Mouse (Mus musculus) bone marrow, adult 2 months (tissue): ENCODE measurements at regions not wholly inside any gene's neighbourhood (a gene's known extent, or its start where the extent isn't known, plus 50 kb on each side); places are given as distances from the start of the nearest gene placed in this dataset.

Experiments
- H3K27ac ChIP-seq: fragments of 200-500 bp; 2 replicates; pipeline ENCODE4 v1.5.1; 2012; ENCODE audit warnings: low read depth, mild to moderate bottlenecking, control low read depth, inconsistent platforms, low read length; ENCODE audit not compliant: control insufficient read depth, poor library complexity, insufficient read depth
- H3K4me1 ChIP-seq: fragments of 200-500 bp; 2 replicates; pipeline ENCODE4 v1.6.1; 2011; ENCODE audit warnings: low read length; ENCODE audit not compliant: control insufficient read depth, insufficient read depth
- H3K4me3 ChIP-seq: fragments of 200-500 bp; replicated peaks from 2 replicates; pipeline ENCODE3; 2011; ENCODE audit warnings: mild to moderate bottlenecking, low read depth, low read length, control low read depth; ENCODE audit not compliant: control insufficient read depth
- CTCF ChIP-seq: fragments of 200-500 bp; IDR thresholded peaks from 2 replicates; pipeline ENCODE4 v1.5.1; 2011; ENCODE audit warnings: low read length, control low read depth; ENCODE audit not compliant: control insufficient read depth, insufficient read depth
- POLR2A ChIP-seq: fragments of 200-500 bp; IDR thresholded peaks from 2 replicates; pipeline ENCODE4 v1.6.1; 2011; ENCODE audit warnings: low read depth, mild to moderate bottlenecking, control low read depth, low read length, borderline replicate concordance; ENCODE audit not compliant: control insufficient read depth
- WGBS: fragments of 180-500 bp; shearing (Covaris S2); methylation state at CpG from one replicate; pipeline ENCODE4 v1.1.7; 2018; 5-methylcytosine and 5-hydroxymethylcytosine counted together

DNA sequence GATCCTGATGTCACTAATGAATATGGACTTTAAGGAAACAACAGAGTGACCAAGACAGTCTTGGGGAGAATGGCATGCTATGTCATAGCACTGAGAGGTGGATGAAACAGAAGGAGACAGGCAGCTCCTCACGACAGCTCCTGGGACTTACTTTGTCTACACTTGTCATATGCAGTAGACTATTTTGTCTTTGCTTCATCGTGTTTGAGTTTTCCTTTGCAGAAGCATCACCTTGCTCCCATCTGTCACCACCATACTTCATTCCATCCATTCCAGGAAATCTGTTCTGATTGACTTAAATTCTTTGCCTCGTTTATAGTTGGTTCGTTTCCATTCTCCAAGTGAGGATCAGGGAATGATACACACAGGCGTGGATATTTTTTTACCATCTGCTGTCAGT lies 128.0 kb upstream of the Tmtc1 start:
- Histone ChIP-seq H3K4me1 (no peaks in the 10 kb centered on the region), H3K4me3 (no peak overlapping the region), H3K27ac (no peak overlapping the region)
- WGBS = 80% methylated on average over 5 of the region's 5 CpGs
- TF ChIP-seq POLR2A (no peak), CTCF (no peak)

DNA sequence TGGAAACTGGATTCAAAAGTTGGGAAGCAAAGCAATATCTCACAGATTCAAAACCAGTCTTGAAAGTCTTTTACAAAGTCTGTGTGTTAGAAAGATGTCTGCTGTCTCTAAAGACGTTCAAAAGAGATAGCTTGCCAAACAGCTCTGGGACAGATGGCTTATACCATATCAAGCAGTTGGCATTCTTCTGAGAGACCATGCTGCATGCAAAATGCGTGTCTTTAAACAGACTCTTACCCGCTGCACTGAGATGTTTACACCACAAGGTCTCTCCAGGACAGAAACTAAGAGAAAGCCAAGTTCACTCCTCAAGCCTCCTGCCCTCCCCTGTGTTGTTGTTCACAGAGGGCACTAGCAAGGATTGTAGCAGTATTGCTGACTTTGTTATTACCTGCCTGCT lies 127.5 kb upstream of the Tmtc1 start:
- no peak overlapping the region for H3K4me3 ChIP-seq
- no peaks in the 10 kb centered on the region for H3K4me1 ChIP-seq
- TF ChIP-seq CTCF (no peak), POLR2A (no peak)
- 73% methylated on average over 3 of the region's 3 CpGs for WGBS
- no peak overlapping the region for H3K27ac ChIP-seq

- WGBS = 91% methylated on average over 2 of the region's 2 CpGs
- H3K27ac ChIP-seq = no peak overlapping the region
- no peak for TF ChIP-seq CTCF
- no peak for TF ChIP-seq POLR2A
- no peaks in the 10 kb centered on the region for H3K4me1 ChIP-seq
- no peak overlapping the region for H3K4me3 ChIP-seq
These were observed 120.0 kb upstream of the Tmtc1 start for GRCm38 (mm10) chr6:148564146-148564545.

- TF ChIP-seq CTCF = no peak
- no peak for TF ChIP-seq POLR2A
- no peak overlapping the region for H3K27ac ChIP-seq
- 55% methylated on average over 2 of the region's 2 CpGs for WGBS
- H3K4me3 ChIP-seq = no peak overlapping the region
- no peaks in the 10 kb centered on the region for H3K4me1 ChIP-seq
These were observed 118.1 kb upstream of the Tmtc1 start for GRCm38 (mm10) chr6:148562206-148562708.

DNA sequence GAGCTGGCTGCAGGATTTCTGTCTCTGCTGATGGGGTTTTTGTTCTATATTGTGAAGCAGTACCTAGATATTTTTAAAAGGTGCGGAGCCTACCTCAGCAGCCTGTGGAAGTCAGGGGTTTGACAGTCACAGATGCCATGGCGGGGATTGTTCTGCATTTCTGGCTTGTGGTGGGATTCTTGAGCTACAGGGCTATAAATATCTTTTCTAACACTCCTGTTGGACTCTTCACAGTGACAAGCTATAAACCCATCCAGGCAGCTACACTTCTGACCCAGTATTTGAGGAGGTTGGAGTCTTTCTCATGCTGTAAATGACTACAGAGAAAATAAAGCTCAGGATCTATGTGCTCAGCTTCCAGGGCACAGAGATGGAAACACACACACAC lies 112.3 kb upstream of the Tmtc1 start:
- TF ChIP-seq POLR2A (no peak), CTCF (no peak)
- Histone ChIP-seq H3K4me1 (no peaks in the 10 kb centered on the region), H3K27ac (no peak overlapping the region), H3K4me3 (no peak overlapping the region)
- WGBS = 67% methylated on average over 2 of the region's 2 CpGs

- TF ChIP-seq POLR2A (no peak), CTCF (no peak)
- WGBS = 79% methylated on average over 5 of the region's 5 CpGs
These were observed 111.7 kb upstream of the Tmtc1 start for GRCm38 (mm10) chr6:148555651-148556483.

DNA sequence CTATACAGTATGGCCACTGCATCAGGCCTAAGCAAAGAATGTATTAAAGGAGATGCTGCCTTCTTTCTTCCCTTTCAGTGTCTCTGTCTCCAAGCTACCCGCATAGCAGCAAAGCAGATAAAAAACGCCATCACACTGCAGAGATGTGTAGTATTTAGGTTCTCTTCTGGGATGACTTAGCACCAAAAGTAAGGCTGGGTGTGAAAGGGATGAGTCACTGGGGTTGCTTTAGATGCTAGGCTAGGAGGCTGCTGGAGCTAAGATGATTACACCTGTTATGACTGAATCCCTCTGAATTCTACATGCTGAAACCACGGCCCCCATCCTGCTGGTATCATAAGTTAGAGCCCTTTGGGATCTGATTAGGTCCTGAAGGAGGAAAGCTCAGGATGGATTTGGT lies 110.3 kb upstream of the Tmtc1 start:
- H3K4me1 ChIP-seq = no peaks in the 10 kb centered on the region
- no peak overlapping the region for H3K27ac ChIP-seq
- H3K4me3 ChIP-seq = no peak overlapping the region
- no peak for TF ChIP-seq POLR2A
- no peak for TF ChIP-seq CTCF
- 81% methylated on average over 3 of the region's 3 CpGs for WGBS

More at GRCm38 (mm10) chr6:148555651-148556483, 111.7 kb upstream of the Tmtc1 start:
- H3K27ac ChIP-seq = no peak overlapping the region
- H3K4me1 ChIP-seq = no peaks in the 10 kb centered on the region
- no peak overlapping the region for H3K4me3 ChIP-seq

DNA sequence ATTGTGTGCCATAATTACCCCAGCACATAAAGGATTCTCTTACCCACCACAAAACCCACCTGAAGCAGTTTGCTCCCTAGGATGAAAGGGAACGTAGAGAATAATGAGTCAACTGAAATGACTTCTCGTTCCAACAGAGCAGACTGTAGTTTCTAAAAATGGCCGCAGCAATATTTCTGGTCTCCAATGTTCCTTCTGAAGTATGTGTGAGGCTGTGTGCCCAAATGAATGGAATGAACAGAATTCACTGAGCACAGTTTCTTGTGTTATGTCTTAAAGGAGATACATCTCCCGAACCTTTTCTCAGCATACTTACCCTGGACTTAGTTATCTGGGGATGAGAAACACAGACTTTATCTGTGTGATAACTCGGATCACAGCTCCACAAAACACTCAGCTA lies 109.4 kb upstream of the Tmtc1 start:
- no peaks in the 10 kb centered on the region for H3K4me1 ChIP-seq
- WGBS = 73% methylated on average over 5 of the region's 5 CpGs
- TF ChIP-seq CTCF = no peak
- TF ChIP-seq POLR2A = no peak
- H3K4me3 ChIP-seq = no peak overlapping the region
- no peak overlapping the region for H3K27ac ChIP-seq

DNA sequence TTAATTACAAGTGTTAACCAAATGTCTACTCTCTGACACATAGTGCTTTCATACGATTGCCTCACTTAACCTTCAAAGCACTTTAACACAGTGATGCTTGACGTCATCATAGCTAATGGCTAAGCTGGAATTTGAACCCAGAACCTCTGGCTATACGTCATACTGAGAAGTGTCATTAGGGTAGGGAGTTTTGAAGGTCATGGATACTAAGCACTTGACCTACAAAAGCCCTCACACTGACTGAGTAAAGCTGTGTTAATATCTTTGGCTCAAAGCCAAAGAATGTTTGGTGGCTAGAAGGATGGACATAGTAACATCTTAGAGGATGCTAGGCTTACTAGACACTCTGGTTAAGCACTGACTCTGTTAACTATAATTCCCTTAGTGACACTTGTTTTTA lies 106.9 kb upstream of the Tmtc1 start:
- Histone ChIP-seq H3K4me3 (no peak overlapping the region), H3K27ac (no peak overlapping the region), H3K4me1 (no peaks in the 10 kb centered on the region)
- 79% methylated on average over 3 of the region's 3 CpGs for WGBS
- no peak for TF ChIP-seq CTCF
- no peak for TF ChIP-seq POLR2A
